Mouse (Mus musculus) hindbrain, postnatal 0 days (tissue): ENCODE results near the gene Polr1d. TPM values are rescaled to one million over a fixed set of nuclear protein-coding genes. Genes with fewer than 3 reads are reported as not detected.

Source experiments
- ATAC-seq: fragments of 200-750 bp; cut with Nextera tagmentation; 2 replicates; pipeline ENCODE4 v1.8.0; 2017; ENCODE audit warnings: mild to moderate bottlenecking, moderate TSS enrichment, moderate library complexity
- DNase-seq: peaks from one replicate; pipeline ENCODE4 v3.0.0-alpha.2; 2015; ENCODE audit warnings: low spot score
- H3K27ac ChIP-seq: fragments of 300-500 bp; sonication (generic); 2 replicates; pipeline ENCODE4 v1.5.1; 2014; ENCODE audit warnings: mild to moderate bottlenecking
- H3K27me3 ChIP-seq: fragments of 300-500 bp; sonication (generic); 2 replicates; pipeline ENCODE4 v1.6.1; 2014; ENCODE audit warnings: low read length, mixed read lengths; ENCODE audit not compliant: insufficient read depth
- H3K36me3 ChIP-seq: fragments of 300-500 bp; sonication (generic); 2 replicates; pipeline ENCODE4 v1.6.1; 2014; ENCODE audit warnings: low read length, mixed read lengths; ENCODE audit not compliant: insufficient read depth
- H3K4me1 ChIP-seq: fragments of 300-500 bp; sonication (generic); 2 replicates; pipeline ENCODE4 v1.6.1; 2014; ENCODE audit warnings: antibody characterized with exemption, low read length, mixed read lengths; ENCODE audit not compliant: insufficient read depth
- H3K4me2 ChIP-seq: fragments of 300-500 bp; sonication (generic); 2 replicates; pipeline ENCODE4 v1.6.1; 2014; ENCODE audit warnings: low read depth, mild to moderate bottlenecking, low read length, moderate library complexity, mixed read lengths
- H3K4me3 ChIP-seq: fragments of 300-500 bp; sonication (generic); 2 replicates; pipeline ENCODE4 v1.5.1; 2014; ENCODE audit warnings: low read length
- H3K9ac ChIP-seq: fragments of 300-500 bp; sonication (generic); replicated peaks from 2 replicates; pipeline ENCODE4 v1.6.1; 2014; ENCODE audit warnings: mild to moderate bottlenecking, low read length, moderate library complexity, mixed read lengths
- H3K9me3 ChIP-seq: fragments of 300-500 bp; sonication (generic); 2 replicates; pipeline ENCODE4 v1.6.1; 2016; ENCODE audit warnings: low read length, mixed read lengths
- CTCF ChIP-seq: IDR thresholded peaks from 2 replicates; pipeline ENCODE4 v1.5.1; 2016; ENCODE audit warnings: antibody characterized with exemption, control low read depth, low read depth
- WGBS: fragments of 180-500 bp; shearing (Covaris S2); extraction: QIAGEN DNeasy Blood & Tissue Kit; methylation state at CpG from one replicate; pipeline ENCODE4 v1.1.7; 2014; 5-methylcytosine and 5-hydroxymethylcytosine counted together
- polyA plus RNA-seq: library from polyadenylated mRNA; unstranded; fragments of >200 nt; fragmentation: Nextera tagmentation; extraction: Ambion mirVana; gene quantifications from 2 replicates; pipeline ENCODE4 v1.2.1, GENCODE M21; 2015
- total RNA-seq: library from RNA; depleted of rRNA; stranded (reverse); fragments of >200 nt; gene quantifications from 2 replicates; pipeline ENCODE4 v1.2.3, GENCODE M21; 2014

Gene Polr1d
- total and polyA plus RNA-seq, 2 experiments from 2014 or later: 53.7 to 103 TPM

GRCm38 (mm10) chr5:147037601-147038000, 39.2 kb upstream of the Polr1d start:
- DNase-seq: no peak
- no peak for ATAC-seq
- H3K9me3 ChIP-seq: no peaks in the 10 kb centered on the region
- no peak overlapping the region for H3K4me2 ChIP-seq
- TF ChIP-seq CTCF: no peak
- no peak overlapping the region for H3K9ac ChIP-seq
- H3K4me1 ChIP-seq: no peaks in the 10 kb centered on the region
- 81% methylated on average over 3 of the region's 3 CpGs for WGBS
- H3K27me3 ChIP-seq: no peaks in the 10 kb centered on the region
- H3K27ac ChIP-seq: no peak overlapping the region
- H3K4me3 ChIP-seq: no peak overlapping the region
- H3K36me3 ChIP-seq: no peaks in the 10 kb centered on the region

- no peak for TF ChIP-seq CTCF
- Histone ChIP-seq H3K4me2 (no peak overlapping the region), H3K9me3 (no peaks in the 10 kb centered on the region), H3K4me1 (0 out of 2 replicates have a peak, but pooled peaks cover 5% of the 10 kb centered on the region), H3K9ac (no peak overlapping the region), H3K36me3 (no peaks in the 10 kb centered on the region), H3K27ac (no peak overlapping the region), H3K27me3 (no peaks in the 10 kb centered on the region), H3K4me3 (no peak overlapping the region)
- 79% methylated on average over 5 of the region's 5 CpGs for WGBS
- ATAC-seq (no peak), DNase-seq (no peak)
Observed at GRCm38 (mm10) chr5:147039394-147039793, 37.5 kb upstream of the Polr1d start.

GRCm38 (mm10) chr5:147041965-147042937, 34.6 kb upstream of the Polr1d start:
- H3K27ac ChIP-seq: no peak overlapping the region

GRCm38 (mm10) chr5:147043240-147043844, 33.5 kb upstream of the Polr1d start:
- 64% methylated on average over 15 of the region's 15 CpGs for WGBS
- Histone ChIP-seq H3K36me3 (no peaks in the 10 kb centered on the region), H3K9ac (no peak overlapping the region), H3K4me2 (no peak overlapping the region), H3K4me3 (no peak overlapping the region), H3K27me3 (no peaks in the 10 kb centered on the region), H3K27ac (no peak overlapping the region), H3K9me3 (no peaks in the 10 kb centered on the region), H3K4me1 (peaks cover 10% of the 10 kb centered on the region; the same call in 1 of the 2 replicates)
- TF ChIP-seq CTCF: no peak
- ATAC-seq: no peak
- DNase-seq: no peak

More at GRCm38 (mm10) chr5:147041965-147042937, 34.6 kb upstream of the Polr1d start:
- Histone ChIP-seq H3K9me3 (no peaks in the 10 kb centered on the region), H3K4me1 (peaks cover 10% of the 10 kb centered on the region; the same call in 1 of the 2 replicates), H3K4me3 (no peak overlapping the region), H3K9ac (no peak overlapping the region), H3K27me3 (no peaks in the 10 kb centered on the region), H3K4me2 (no peak overlapping the region), H3K36me3 (no peaks in the 10 kb centered on the region)
- TF ChIP-seq CTCF: no peak
- WGBS: 61% methylated on average over 40 of the region's 40 CpGs
- ATAC-seq (0 out of 2 replicates have a peak, but pooled peaks have one; percentile 48), DNase-seq (peak; percentile 41)

GRCm38 (mm10) chr5:147045311-147045710, 31.5 kb upstream of the Polr1d start:
- Histone ChIP-seq H3K4me2 (no peak overlapping the region), H3K9me3 (no peaks in the 10 kb centered on the region), H3K27me3 (no peaks in the 10 kb centered on the region), H3K4me3 (no peak overlapping the region), H3K4me1 (peaks cover 10% of the 10 kb centered on the region; the same call in 1 of the 2 replicates), H3K36me3 (no peaks in the 10 kb centered on the region), H3K9ac (no peak overlapping the region), H3K27ac (no peak overlapping the region)
- no peak for ATAC-seq
- DNase-seq: no peak
- 71% methylated on average over 10 of the region's 11 CpGs for WGBS
- no peak for TF ChIP-seq CTCF

GRCm38 (mm10) chr5:147045929-147046328, 30.9 kb upstream of the Polr1d start:
- Histone ChIP-seq H3K4me2 (no peak overlapping the region), H3K27ac (no peak overlapping the region), H3K36me3 (no peaks in the 10 kb centered on the region), H3K9me3 (no peaks in the 10 kb centered on the region), H3K9ac (no peak overlapping the region), H3K4me1 (peaks cover 10% of the 10 kb centered on the region; the same call in 1 of the 2 replicates), H3K4me3 (no peak overlapping the region), H3K27me3 (no peaks in the 10 kb centered on the region)
- no peak for TF ChIP-seq CTCF
- DNase-seq (no peak), ATAC-seq (no peak)
- WGBS: 53% methylated on average over 11 of the region's 11 CpGs
